8 mouse cellular contexts compared by ENCODE assay signal in genomic region chr17:57030931-57031660, GRCm38 (mm10). TPM values are rescaled to one million over a fixed set of nuclear protein-coding genes. Genes with fewer than 3 reads are reported as not detected.
DNase-seq lines count a peak whose midpoint lies in the region; ATAC-seq lines count a peak whose summit lies in the region.

Khsrp (minus strand) TSS chr17:57031522.

- H3K4me1 ChIP-seq in forebrain, embryonic 16.5 days (replicated peaks; ENCODE audit: control insufficient read depth, insufficient read depth, low read length) = peaks cover 16% of the 10 kb centered on the region
- H3K4me1 ChIP-seq in hindbrain, embryonic 10.5 days (replicated peaks) = peaks cover 26% of the 10 kb centered on the region
- peaks cover 8% of the 10 kb centered on the region; the same call in 1 of the 2 replicates for H3K4me1 ChIP-seq in stomach, embryonic 14.5 days (ENCODE audit: control insufficient read depth, insufficient read depth, low read length)

- peak within 1 kb of the TSS; percentile 76 for H3K4me3 ChIP-seq in forebrain, embryonic 16.5 days (replicated peaks; ENCODE audit: low read length)
- peak within 1 kb of the TSS; percentile 77 for H3K4me3 ChIP-seq in hindbrain, embryonic 10.5 days
- H3K4me3 ChIP-seq in stomach, embryonic 14.5 days (ENCODE audit: low read depth, low read length) = peak within 1 kb of the TSS; percentile 76

- intact Hi-C loops in left cerebral cortex, postnatal 10 days (cut with DNase I) = no loop called here

- H3K27me3 ChIP-seq in forebrain, embryonic 16.5 days (replicated peaks; ENCODE audit: control insufficient read depth, insufficient read depth, low read length) = no peaks in the 10 kb centered on the region
- no peaks in the 10 kb centered on the region for H3K27me3 ChIP-seq in hindbrain, embryonic 10.5 days (ENCODE audit: insufficient read depth, poor library complexity, severe bottlenecking)
- no peaks in the 10 kb centered on the region for H3K27me3 ChIP-seq in stomach, embryonic 14.5 days (ENCODE audit: control insufficient read depth, insufficient read depth, low read length)

- no peak for ATAC-seq in forebrain, embryonic 16.5 days
- no peak for ATAC-seq in megakaryocyte-erythroid progenitor cell, adult 5-6 weeks (replicated peaks; ENCODE audit: low FRiP score, low TSS enrichment, poor library complexity, severe bottlenecking)
- ATAC-seq in stomach, embryonic 14.5 days (ENCODE audit: insufficient number of reproducible peaks, insufficient read depth, low FRiP score, low read depth) = no peak

- H3K27ac ChIP-seq in forebrain, embryonic 16.5 days (ENCODE audit: low read length) = peak within 1 kb of the TSS; percentile 92
- H3K27ac ChIP-seq in hindbrain, embryonic 10.5 days = peak within 1 kb of the TSS; percentile 99
- H3K27ac ChIP-seq in stomach, embryonic 14.5 days (ENCODE audit: low read length) = peak within 1 kb of the TSS; percentile 86

- DNase-seq in kidney, adult 11 months = peak; percentile 33
- DNase-seq in kidney, adult 18-20 months = no peak
- DNase-seq in adrenal gland, postnatal 14 days = peak; percentile 71
- peak; percentile 57 for DNase-seq in hindbrain, embryonic 10.5 days (ENCODE audit: low spot score)
- DNase-seq in left cerebral cortex, postnatal 10 days (ENCODE audit: extremely low spot score in 1 of 2, low spot score in 2 of 2) = peak in 1 of 2 experiments; percentile 80

- H3K4me2 ChIP-seq in forebrain, embryonic 16.5 days (ENCODE audit: low read length) = peak within 1 kb of the TSS; percentile 62
- H3K4me2 ChIP-seq in stomach, embryonic 14.5 days (replicated peaks; ENCODE audit: low read depth, low read length) = peak within 1 kb of the TSS; percentile 96

- H3K9me3 ChIP-seq in forebrain, embryonic 16.5 days (ENCODE audit: control insufficient read depth, low read length) = no peaks in the 10 kb centered on the region
- H3K9me3 ChIP-seq in hindbrain, embryonic 10.5 days = no peaks in the 10 kb centered on the region
- no peaks in the 10 kb centered on the region for H3K9me3 ChIP-seq in stomach, embryonic 14.5 days (ENCODE audit: control insufficient read depth, low read depth, low read length)

- 1% methylated on average over 67 of the region's 99 CpGs for WGBS in forebrain, embryonic 16.5 days
- under 1% methylated on average over 98 of the region's 99 CpGs for WGBS in hindbrain, embryonic 10.5 days
- WGBS in stomach, embryonic 14.5 days = under 1% methylated on average over 87 of the region's 99 CpGs

- peak within 1 kb of the TSS; percentile 98 for H3K9ac ChIP-seq in forebrain, embryonic 16.5 days (replicated peaks; ENCODE audit: low read depth, low read length)
- H3K9ac ChIP-seq in stomach, embryonic 14.5 days (replicated peaks; ENCODE audit: low read depth, low read length) = peak within 1 kb of the TSS; percentile 99

- peaks cover 3% of the 10 kb centered on the region; the same call in 1 of the 2 replicates for H3K36me3 ChIP-seq in forebrain, embryonic 16.5 days (ENCODE audit: control insufficient read depth, insufficient read depth)
- peaks cover 36% of the 10 kb centered on the region for H3K36me3 ChIP-seq in hindbrain, embryonic 10.5 days
- peaks cover 26% of the 10 kb centered on the region for H3K36me3 ChIP-seq in stomach, embryonic 14.5 days (ENCODE audit: control insufficient read depth, insufficient read depth, low read length)

RNA-seq across cellular contexts. Expression of gene Khsrp, which starts in this region (rescaled TPM):
- total RNA-seq in adrenal gland, postnatal 14 days (2021) = 90.2 and 99.9 TPM in 2 replicates
- polyA plus RNA-seq in forebrain, embryonic 16.5 days (2015; fragmentation: Nextera tagmentation; extraction: Ambion mirVana) = 29.6 and 30.8 TPM in 2 replicates
- polyA plus RNA-seq in hindbrain, embryonic 10.5 days (2016; fragmentation: Nextera tagmentation; extraction: Ambion mirVana) = 51.1 and 52.0 TPM in 2 replicates
- 100 to 1,000 TPM; 118 to 122 TPM for total RNA-seq in left cerebral cortex, postnatal 10 days (2021)
- 211 and 252 TPM in 2 replicates for total RNA-seq in megakaryocyte-erythroid progenitor cell, adult 5-6 weeks (2014; fragmentation: Nextera tagmentation)
- 92.4 and 128 TPM in 2 replicates for total RNA-seq in megakaryocyte-erythroid progenitor cell, adult 5-6 weeks (2017)
- polyA plus RNA-seq in stomach, embryonic 14.5 days (2014; fragmentation: Nextera tagmentation; extraction: Ambion mirVana) = 45.8 and 46.4 TPM in 2 replicates
